Mouse (Mus musculus) brain, embryonic 14.5 days (tissue): ENCODE data around the gene S1pr5.

Experiments used
- CTCF ChIP-seq: fragments of 200-500 bp; IDR thresholded peaks from 2 replicates; pipeline ENCODE4 v1.5.1; 2012; ENCODE audit warnings: inconsistent platforms, mild to moderate bottlenecking, moderate library complexity, borderline replicate concordance; ENCODE audit not compliant: insufficient read depth, insufficient read length; ENCODE audit errors: extremely low read depth
- POLR2A ChIP-seq: fragments of 200-500 bp; IDR thresholded peaks from 2 replicates; pipeline ENCODE4 v1.6.1; 2012; ENCODE audit warnings: mild to moderate bottlenecking, inconsistent platforms, borderline replicate concordance; ENCODE audit not compliant: poor library complexity, insufficient read depth, insufficient read length, severe bottlenecking; ENCODE audit errors: extremely low read depth

DNA sequence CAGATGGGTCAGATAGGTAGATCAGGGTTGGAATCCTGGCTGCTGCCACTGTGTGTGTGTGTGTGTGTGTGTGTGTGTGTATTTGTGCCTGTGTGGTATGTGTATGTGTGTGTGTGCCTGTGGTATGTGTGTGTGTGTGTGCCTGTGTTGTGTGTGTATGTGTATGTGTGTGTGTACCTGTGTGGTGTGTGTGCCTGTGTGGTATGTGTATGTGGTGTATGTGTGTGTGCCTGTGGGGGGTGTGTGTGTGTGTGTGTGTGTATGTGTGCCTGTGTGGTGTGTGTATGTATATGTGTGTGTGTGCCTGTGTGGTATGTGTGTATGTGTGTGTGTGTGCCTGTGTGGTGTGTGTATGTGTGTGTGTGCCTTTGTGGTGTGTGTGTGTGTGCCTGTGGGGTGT is 6.4 kb upstream of the S1pr5 start:
- TF ChIP-seq CTCF (no peak), POLR2A (no peak)
